Mouse (Mus musculus) skeletal muscle tissue, adult 2 months (tissue): Measurements from ENCODE around the gene Hoxa10.

ENCODE experiments used
- DNase-seq: peaks from one replicate; pipeline ENCODE4 v3.0.0-alpha.2; 2012; ENCODE audit warnings: low read depth, low spot score

Gene Hoxa10

DNA sequence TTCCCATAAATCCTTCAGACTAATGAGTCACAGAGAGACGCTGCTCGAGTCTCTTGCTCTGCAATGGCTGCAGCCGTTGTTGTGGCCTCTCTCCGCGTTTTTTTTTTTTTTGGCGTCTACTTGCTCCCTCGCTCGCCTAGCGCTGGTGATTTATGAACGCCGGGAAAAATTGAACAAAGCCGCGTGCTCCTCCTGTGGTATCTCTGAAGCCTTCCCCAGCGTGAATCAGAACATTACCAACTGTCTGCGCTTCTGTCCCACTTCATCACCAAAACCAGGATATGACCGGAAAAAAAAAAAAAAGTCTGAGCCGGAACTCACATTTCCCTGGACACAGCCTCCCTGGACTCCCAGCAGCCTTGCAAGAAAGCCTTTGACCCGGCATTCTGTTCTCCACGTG is 55.4 kb downstream of the Hoxa10 start:
- no peak for DNase-seq

DNA sequence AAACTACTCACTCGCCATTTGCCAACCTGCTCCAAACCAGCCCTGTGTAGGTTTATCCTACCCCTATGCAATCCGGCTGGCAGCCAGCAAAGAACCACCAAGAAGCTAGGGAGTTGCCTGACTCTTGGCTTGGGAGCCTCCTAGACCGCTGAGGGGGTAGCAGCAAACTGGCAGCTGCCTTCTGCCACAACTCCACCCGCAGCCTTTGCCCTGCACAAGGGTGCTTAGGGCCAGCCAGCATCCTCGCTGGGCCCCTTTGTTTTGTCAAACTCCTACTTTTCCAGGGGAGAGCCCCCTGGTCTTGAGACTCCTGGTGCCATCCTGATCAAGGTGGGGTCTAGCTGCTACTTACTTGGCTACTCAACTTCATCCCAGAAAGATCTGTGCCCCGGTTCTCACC is 56.0 kb downstream of the Hoxa10 start:
- DNase-seq: no peak

DNA sequence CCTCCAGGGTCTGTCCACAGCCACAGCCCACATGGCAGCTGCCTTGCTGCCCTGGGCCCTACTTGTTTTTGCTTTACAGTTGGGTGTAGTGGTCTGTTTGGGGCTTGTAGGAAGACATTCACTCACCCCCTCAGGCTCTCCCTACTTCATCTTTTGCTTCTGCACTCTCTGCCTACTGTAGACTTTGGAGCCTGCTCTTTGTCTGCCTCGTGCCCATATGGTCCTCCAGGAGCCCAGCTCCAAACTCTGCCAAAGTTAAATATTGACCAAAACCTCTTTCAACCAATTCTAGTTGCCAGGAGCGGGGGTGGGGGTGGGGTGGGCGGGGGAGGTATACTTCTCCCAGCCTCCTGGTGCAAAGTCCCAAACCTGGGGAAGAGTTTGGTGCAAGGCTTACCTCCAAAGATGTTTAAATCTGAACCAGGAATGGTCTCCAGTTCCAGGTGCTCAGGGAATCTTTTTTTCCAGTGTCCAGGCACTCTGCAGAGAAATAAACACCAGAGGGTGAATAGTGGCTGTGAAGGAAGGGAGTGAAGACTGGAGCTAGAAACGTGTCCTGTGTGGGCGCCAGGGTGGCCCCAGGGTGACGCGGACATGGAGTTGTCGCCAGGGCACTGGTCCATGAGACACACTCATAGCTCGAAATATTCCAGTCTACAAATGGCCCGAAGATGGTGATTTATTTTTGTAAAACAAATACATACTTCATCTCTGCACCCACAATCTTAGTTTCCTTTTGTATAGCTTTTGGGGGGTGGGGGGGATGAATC is 57.2 kb downstream of the Hoxa10 start:
- DNase-seq: no peak

DNA sequence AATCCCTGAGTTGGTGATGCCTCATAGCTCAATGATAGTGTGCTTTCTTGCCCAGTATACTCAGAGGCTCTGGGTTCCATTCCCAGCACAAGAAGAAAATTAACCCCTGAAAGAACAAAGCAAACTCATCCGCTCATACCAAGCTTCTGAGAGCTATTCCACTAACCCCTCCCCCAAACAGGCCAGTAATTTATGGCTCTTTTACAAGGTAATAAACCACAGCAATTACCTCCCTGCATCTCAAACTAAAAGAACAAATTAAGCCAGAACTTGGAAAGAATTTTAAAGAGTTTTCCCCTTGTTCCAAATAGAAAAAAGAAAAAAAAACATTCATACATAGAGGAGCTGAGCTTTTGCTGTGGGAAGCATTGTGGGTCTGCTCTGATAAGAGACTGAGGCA is 57.9 kb downstream of the Hoxa10 start:
- no peak for DNase-seq

DNA sequence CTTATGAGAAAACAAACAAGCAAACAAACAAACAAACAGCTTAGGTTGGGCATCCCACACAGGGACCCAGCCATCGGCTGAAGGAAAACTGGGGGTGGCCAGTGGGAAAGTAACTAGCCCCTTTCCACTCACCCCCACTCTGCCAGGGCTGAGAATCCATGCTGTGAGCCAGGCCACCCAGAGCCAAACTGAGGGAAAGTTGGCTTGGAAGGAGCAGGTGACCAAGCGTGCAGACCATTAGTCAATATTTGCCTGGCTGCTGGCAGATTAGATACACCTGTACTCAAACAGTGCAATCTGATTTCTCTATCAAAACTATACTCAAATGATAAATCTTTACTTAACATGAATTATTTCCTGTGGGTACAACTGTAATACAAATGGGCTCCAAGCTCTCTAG is 58.6 kb downstream of the Hoxa10 start:
- DNase-seq: no peak
